Mouse (Mus musculus): ENCODE measurements around the gene Sncg. TPM values are rescaled to one million over a fixed set of nuclear protein-coding genes. Genes with fewer than 3 reads are reported as not detected.

Gene Sncg
- polyA plus RNA-seq, 1 experiment from 2014 or later: 36.7 TPM

DNA sequence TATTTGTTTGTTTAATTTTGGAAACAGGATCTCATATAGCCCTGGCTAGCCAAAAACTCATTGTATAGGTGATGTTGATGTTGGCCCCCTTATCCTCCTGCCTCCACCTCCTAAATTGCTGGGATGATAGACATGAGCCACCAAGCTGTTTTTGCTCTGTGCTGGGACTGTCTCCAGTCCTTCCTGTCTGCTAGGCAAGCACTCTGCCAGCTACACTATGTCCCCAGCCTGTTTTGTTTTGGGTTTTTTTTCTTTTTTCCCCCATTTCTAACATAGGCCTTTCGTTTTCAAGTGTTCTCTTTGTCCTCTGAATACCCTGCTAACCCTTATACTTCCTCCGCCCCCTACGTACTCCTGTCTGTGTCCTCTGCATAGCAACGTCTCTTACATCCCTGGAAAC, 18.7 kb upstream of the Sncg start:
- Histone ChIP-seq H3K9ac (no peak overlapping the region), H3K9me3 (no peaks in the 10 kb centered on the region), H3K27ac (no peak overlapping the region), H3K27me3 (replicated peaks) (no peaks in the 10 kb centered on the region), H3K4me2 (no peak overlapping the region), H3K4me1 (no peaks in the 10 kb centered on the region), H3K4me3 (no peak overlapping the region), H3K36me3 (replicated peaks) (no peaks in the 10 kb centered on the region)
- WGBS: 30% methylated on average over 4 of the region's 4 CpGs
- no peak for ATAC-seq (replicated peaks)

DNA sequence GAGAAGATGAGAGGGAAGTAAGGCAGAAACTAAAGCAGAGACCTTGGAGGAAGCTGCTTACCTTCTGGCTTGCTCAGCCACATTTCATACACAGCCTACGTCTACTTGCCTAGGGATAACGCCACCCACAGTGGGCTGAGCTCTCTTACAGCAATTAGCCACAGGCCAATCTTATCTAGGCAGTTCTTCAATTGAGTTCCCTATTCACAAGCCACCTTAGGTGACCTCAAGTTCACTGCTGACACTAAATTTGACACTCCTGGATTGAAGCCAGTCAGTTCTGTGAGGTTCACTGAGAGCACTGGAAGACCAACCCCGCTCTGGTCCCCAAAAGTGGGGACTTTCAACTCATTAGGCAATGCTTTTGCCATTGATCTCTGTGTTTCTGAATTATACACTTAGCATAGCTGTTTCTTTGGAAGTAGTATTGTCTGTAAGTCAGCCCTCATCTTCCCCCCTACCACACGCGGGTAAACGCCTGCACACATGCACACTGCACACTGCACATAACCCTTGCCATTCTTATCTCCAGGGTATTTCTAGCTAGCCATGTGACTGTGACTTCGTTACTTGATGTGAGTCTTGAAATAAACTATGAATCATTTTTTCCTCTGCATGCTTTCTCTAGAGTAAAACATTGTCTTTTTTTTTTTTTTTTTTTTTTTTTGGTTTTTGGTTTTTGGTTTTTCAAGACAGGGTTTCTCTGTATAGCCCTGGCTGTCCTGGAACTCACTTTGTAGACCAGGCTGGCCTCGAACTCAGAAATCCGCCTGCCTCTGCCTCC, 8.5 kb upstream of the Sncg start:
- no peak for ATAC-seq (replicated peaks)
- Histone ChIP-seq H3K27ac (no peak overlapping the region), H3K4me2 (no peak overlapping the region), H3K4me1 (peaks cover 9% of the 10 kb centered on the region; the same call in 1 of the 2 replicates), H3K27me3 (replicated peaks) (no peaks in the 10 kb centered on the region), H3K36me3 (replicated peaks) (no peaks in the 10 kb centered on the region), H3K9ac (no peak overlapping the region), H3K4me3 (no peak overlapping the region), H3K9me3 (no peaks in the 10 kb centered on the region)
- 94% methylated on average over 9 of the region's 9 CpGs for WGBS

DNA sequence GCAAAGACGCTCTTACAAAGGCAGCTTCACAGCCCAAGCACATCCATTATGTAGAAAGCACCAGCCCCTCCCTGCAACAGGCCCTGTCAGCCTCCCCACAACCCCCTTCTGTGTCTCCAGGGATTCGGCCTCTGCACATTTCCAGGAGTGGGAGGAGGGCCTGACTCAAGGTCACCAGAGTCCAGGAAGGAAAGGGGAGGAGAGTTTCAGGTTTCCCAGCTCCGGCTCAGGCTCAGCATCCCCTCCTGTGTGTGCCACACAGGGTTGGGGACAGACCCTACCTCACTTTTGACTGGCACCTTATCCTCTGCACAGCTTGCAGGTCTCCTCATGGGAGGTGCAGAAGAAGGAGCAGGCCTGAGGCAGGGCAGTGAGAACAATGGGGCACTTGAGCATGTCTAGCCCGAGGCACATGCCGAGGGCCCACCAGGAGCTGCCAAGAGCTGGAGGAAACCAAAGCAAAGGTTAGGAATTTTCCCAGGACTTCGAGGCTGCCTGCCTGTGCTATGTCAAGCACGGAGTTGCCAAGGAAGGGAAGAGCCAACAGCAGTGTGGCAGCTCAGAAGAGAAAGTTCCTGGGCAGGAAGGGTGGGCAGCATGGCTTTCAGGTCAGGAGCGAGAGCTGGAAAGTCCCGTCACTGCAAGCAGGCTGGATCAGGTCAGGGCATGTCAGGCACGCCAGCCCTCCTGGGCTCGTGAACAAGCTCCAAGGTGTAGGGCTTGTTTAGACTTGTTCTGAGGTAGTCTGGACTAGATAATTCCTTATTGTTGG, 4.2 kb upstream of the Sncg start:
- ATAC-seq (replicated peaks): peak; percentile 46
- H3K36me3 ChIP-seq (replicated peaks): no peaks in the 10 kb centered on the region
- H3K27me3 ChIP-seq (replicated peaks): no peaks in the 10 kb centered on the region
- no peak overlapping the region for H3K9ac ChIP-seq
- H3K27ac ChIP-seq: no peak overlapping the region
- no peak overlapping the region for H3K4me2 ChIP-seq
- H3K4me3 ChIP-seq: no peak overlapping the region
- H3K4me1 ChIP-seq: peaks cover 9% of the 10 kb centered on the region; the same call in 1 of the 2 replicates
- H3K9me3 ChIP-seq: no peaks in the 10 kb centered on the region
- WGBS: 49% methylated on average over 11 of the region's 11 CpGs

DNA sequence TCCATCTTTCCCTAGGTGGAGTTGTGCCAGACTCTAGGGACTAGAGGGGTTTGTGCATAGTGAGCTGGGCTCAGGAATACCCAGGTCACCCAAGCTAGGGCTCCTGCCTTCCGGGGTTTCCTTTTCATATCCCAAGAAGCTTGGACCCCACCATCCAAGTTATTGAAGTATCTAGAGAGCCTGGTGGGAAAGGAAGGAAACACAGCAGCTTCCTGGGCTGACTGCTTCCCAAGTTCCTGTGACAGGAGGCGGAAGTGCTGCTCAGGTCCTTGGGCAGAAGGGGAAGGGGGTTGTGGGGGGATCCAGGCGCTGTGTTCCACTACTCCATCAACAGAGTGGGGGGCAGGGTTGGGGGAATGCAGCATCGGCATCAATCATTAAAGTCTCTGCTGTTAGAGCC, 2.5 kb upstream of the Sncg start:
- no peaks in the 10 kb centered on the region for H3K27me3 ChIP-seq (replicated peaks)
- ATAC-seq (replicated peaks): no peak
- H3K9me3 ChIP-seq: no peaks in the 10 kb centered on the region
- H3K9ac ChIP-seq: no peak overlapping the region
- no peak overlapping the region for H3K4me2 ChIP-seq
- H3K4me3 ChIP-seq: no peak overlapping the region
- no peak overlapping the region for H3K27ac ChIP-seq
- H3K4me1 ChIP-seq: peaks cover 9% of the 10 kb centered on the region; the same call in 1 of the 2 replicates
- 79% methylated on average over 4 of the region's 4 CpGs for WGBS
- H3K36me3 ChIP-seq (replicated peaks): no peaks in the 10 kb centered on the region

DNA sequence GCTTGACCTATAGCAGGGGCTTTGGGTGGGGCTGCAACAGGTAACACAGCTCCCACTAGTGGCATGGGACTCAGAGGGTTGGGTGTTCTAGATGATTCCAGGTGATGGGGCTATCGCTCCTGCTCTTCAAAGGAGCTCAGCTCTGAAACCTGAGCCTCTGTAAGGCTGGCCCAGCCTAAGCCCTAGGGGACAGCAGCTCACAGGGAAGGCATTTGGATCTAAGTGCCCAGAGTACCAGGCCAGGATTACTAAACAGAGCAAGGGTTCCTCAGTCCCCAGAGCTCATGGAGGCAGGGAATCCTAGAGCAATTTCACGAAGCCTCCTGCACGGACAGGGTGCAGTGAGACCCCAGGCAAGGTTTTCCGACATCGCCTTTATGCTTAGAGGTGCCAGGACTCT, 1.4 kb upstream of the Sncg start:
- H3K9ac ChIP-seq: no peak overlapping the region
- H3K4me3 ChIP-seq: no peak overlapping the region
- no peak overlapping the region for H3K27ac ChIP-seq
- peaks cover 9% of the 10 kb centered on the region; the same call in 1 of the 2 replicates for H3K4me1 ChIP-seq
- ATAC-seq (replicated peaks): no peak
- no peak overlapping the region for H3K4me2 ChIP-seq
- H3K9me3 ChIP-seq: no peaks in the 10 kb centered on the region
- WGBS: 84% methylated on average over 5 of the region's 5 CpGs
- H3K36me3 ChIP-seq (replicated peaks): no peaks in the 10 kb centered on the region
- no peaks in the 10 kb centered on the region for H3K27me3 ChIP-seq (replicated peaks)

DNA sequence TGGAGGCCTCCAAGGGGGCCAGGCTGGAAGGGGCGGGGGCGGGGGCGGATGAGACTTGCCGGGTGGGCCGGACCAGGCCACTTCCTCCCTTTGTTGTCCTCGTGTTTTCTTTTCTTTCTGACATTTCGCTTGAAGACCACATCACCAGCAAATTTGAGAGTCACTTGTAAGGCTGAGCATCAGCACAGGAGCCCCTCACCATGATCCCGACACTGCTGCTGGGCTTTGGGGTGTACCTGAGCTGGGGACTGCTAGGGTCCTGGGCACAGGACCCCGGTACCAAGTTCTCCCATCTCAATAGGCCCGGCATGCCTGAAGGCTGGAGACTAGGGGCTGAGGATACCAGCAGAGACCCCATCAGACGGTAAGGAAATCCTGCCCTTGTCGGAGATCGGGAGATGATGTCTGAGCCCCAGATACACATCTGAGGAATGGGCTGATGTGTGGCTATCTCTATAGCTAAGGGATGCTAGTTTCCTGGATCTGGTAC, 871 bp upstream of the Sncg start, which contains the start of gene Mmrn2:
Gene Mmrn2 (plus strand): TSS at position 51 of the 490 bp plus-strand sequence.
- 81% methylated on average over 13 of the region's 13 CpGs for WGBS
- H3K4me2 ChIP-seq: no peak within 1 kb of the TSS
- no peak within 1 kb of the TSS for H3K9ac ChIP-seq
- no peak within 1 kb of the TSS for H3K4me3 ChIP-seq
- no peak within 1 kb of the TSS for H3K27ac ChIP-seq
- peaks cover 9% of the 10 kb centered on the region; the same call in 1 of the 2 replicates for H3K4me1 ChIP-seq
- no peaks in the 10 kb centered on the region for H3K36me3 ChIP-seq (replicated peaks)
- H3K27me3 ChIP-seq (replicated peaks): no peaks in the 10 kb centered on the region
- no peak for ATAC-seq (replicated peaks)
- no peaks in the 10 kb centered on the region for H3K9me3 ChIP-seq

DNA sequence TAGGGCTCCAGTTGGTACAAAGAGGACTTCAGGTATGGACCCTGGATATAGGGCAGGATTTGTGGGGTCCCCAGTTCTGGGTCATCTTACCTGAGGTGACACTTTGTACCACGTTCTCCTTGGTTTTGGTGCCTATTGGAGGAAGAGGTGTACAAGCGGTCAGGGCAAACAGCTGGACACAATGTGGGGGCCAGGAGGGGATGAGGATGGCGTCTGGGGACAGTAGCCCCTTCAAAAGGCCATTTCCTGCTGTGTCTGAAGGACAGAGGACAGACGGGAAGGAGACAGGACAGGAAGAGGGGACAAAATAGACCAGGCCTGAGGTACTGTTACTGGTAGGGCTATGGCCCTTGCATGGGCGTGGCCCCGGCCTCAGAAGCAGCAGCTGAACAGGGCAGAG, 1.0 kb downstream of the Sncg start:
- H3K27ac ChIP-seq: no peak overlapping the region
- H3K27me3 ChIP-seq (replicated peaks): no peaks in the 10 kb centered on the region
- H3K9ac ChIP-seq: no peak overlapping the region
- H3K9me3 ChIP-seq: no peaks in the 10 kb centered on the region
- no peak overlapping the region for H3K4me2 ChIP-seq
- ATAC-seq (replicated peaks): no peak
- no peaks in the 10 kb centered on the region for H3K36me3 ChIP-seq (replicated peaks)
- no peak overlapping the region for H3K4me3 ChIP-seq
- WGBS: 79% methylated on average over 6 of the region's 6 CpGs
- peaks cover 4% of the 10 kb centered on the region; the same call in 1 of the 2 replicates for H3K4me1 ChIP-seq

DNA sequence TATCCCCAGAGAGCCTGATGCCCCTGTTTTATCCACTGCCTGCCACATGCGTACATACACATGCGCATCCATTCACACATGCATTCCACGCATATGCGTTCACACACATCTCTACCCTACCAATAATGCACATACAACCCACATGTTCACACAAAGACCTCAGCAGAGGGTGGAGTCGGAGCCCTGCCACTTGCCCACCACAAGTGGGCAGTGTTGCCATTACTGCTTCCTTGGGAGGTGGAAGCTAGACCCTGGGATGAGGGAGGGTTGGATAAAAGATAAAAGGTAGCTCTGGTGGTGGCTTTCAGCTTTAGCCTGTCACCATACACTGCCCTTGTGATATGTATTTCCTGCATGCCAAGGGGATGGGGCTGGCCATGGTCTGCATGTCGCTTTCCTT, 1.9 kb downstream of the Sncg start:
- Histone ChIP-seq H3K4me2 (no peak overlapping the region), H3K9ac (no peak overlapping the region)
- no peak for ATAC-seq (replicated peaks)

DNA sequence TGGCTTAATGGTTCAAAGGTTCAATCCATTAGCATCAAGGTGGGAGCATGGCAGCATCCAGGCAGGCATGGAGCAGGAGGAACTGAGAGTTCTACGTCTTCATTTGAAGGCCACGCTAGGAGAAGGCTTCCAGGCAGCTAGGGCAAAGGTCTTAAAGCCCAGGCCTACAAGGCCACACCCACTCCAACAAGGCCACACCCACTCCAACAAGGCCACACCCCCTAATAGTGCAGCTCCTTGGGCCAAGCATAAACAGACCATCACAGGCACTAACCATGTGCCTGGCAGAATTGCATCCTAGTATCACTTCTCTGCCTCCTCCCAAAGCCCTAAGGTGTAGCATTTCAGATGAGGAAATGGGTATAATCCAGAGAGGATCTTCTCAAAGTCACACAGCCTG, 2.8 kb downstream of the Sncg start:
- Histone ChIP-seq H3K36me3 (replicated peaks) (no peaks in the 10 kb centered on the region), H3K4me1 (no peaks in the 10 kb centered on the region), H3K4me3 (no peak overlapping the region), H3K9me3 (no peaks in the 10 kb centered on the region), H3K9ac (no peak overlapping the region), H3K4me2 (no peak overlapping the region), H3K27me3 (replicated peaks) (no peaks in the 10 kb centered on the region), H3K27ac (no peak overlapping the region)
- 83% methylated on average over 2 of the region's 2 CpGs for WGBS
- no peak for ATAC-seq (replicated peaks)

More for the DNA sequence above, 1.9 kb downstream of the Sncg start:
- H3K4me1 ChIP-seq: no peaks in the 10 kb centered on the region
- no peak overlapping the region for H3K27ac ChIP-seq
- no peaks in the 10 kb centered on the region for H3K36me3 ChIP-seq (replicated peaks)
- 84% methylated on average over 6 of the region's 6 CpGs for WGBS
- no peak overlapping the region for H3K4me3 ChIP-seq
- H3K27me3 ChIP-seq (replicated peaks): no peaks in the 10 kb centered on the region
- H3K9me3 ChIP-seq: no peaks in the 10 kb centered on the region

DNA sequence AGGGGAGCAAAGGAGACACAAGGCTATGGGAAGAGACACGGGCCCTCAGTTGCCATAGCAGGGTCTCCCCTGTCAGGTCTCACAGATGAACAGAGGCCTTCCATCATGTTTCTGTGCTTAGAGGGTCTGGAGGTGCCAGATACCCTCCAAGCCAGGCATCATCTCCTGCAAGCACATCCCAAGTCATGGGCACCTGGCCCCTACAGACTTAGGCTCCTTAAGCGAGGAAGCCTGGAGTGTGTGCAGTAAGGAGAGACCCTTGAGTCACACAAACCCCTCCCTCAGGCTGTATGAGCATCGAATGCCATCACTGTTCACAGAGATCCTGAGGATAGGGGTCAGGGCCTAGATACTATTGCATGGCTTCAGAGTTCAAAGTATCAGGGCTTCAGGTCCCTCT, 3.7 kb downstream of the Sncg start:
- Histone ChIP-seq H3K27me3 (replicated peaks) (no peaks in the 10 kb centered on the region), H3K4me2 (no peak overlapping the region), H3K4me3 (no peak overlapping the region), H3K4me1 (no peaks in the 10 kb centered on the region), H3K27ac (no peak overlapping the region), H3K9ac (no peak overlapping the region), H3K9me3 (no peaks in the 10 kb centered on the region), H3K36me3 (replicated peaks) (no peaks in the 10 kb centered on the region)
- no peak for ATAC-seq (replicated peaks)
- WGBS: 91% methylated on average over 3 of the region's 3 CpGs

DNA sequence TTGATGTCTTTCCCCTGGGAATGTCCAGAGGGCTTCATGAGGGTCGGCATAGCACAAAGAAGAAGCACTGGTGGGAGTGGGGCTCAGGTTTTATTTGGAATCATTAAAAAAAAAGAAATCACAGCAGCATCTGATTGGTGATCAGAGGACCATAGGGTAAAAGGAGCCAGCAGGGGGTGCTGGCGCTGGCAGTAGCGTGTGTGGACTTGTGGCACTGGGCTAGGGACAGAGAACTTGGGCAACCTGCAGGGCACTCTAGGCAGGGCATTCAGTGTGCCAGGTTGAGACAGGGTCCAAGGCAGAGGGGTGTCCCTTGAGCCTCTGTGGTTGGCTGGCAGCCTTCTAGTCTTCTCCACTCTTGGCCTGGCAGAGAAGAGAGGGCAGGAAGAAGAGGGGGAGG, 4.4 kb downstream of the Sncg start:
- ATAC-seq (replicated peaks): no peak
- Histone ChIP-seq H3K4me1 (no peaks in the 10 kb centered on the region), H3K4me2 (no peak overlapping the region), H3K36me3 (replicated peaks) (no peaks in the 10 kb centered on the region), H3K27me3 (replicated peaks) (no peaks in the 10 kb centered on the region), H3K9me3 (no peaks in the 10 kb centered on the region), H3K4me3 (no peak overlapping the region), H3K9ac (no peak overlapping the region), H3K27ac (no peak overlapping the region)
- 54% methylated on average over 3 of the region's 3 CpGs for WGBS

DNA sequence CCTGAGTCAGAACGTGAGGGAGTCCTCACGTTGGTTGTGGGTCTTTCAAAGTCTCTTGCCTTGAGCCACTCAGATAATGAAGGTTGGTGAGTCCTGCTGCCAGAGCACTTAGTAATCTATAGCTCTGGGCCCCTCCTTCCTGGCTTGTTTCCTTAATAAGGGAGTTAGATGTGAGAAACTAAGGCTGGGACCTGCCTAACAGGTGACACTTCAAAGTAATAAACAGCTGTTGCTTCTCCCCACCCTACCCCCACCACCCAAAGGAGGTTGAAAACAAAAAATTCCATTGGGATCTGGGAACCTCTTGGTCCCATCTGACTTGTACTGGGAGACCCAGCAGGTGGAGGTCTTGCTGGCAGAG, 9.5 kb downstream of the Sncg start:
- Histone ChIP-seq H3K4me3 (no peak overlapping the region), H3K4me1 (peaks cover 13% of the 10 kb centered on the region), H3K36me3 (replicated peaks) (no peaks in the 10 kb centered on the region), H3K4me2 (no peak overlapping the region), H3K27ac (no peak overlapping the region), H3K9ac (no peak overlapping the region), H3K27me3 (replicated peaks) (no peaks in the 10 kb centered on the region), H3K9me3 (no peaks in the 10 kb centered on the region)
- WGBS: 85% methylated on average over 2 of the region's 2 CpGs
- no peak for ATAC-seq (replicated peaks)
